Mouse (Mus musculus): ENCODE results near the gene Kl. TPM values are rescaled to one million over a fixed set of nuclear protein-coding genes. Genes with fewer than 3 reads are reported as not detected.

Kl gene
- total RNA-seq, 2 experiments from 2014 or later, result 1.6 to 1.8 TPM

- intact Hi-C loops (cut with DNase I), result no loop called here
- no peak for DNase-seq (ENCODE audit: extremely low spot score in 1 of 2, low spot score in 2 of 2)
Measured at GRCm38 (mm10) chr5:150954791-150955190, 2.4 kb downstream of the Kl start.

- DNase-seq (ENCODE audit: extremely low spot score in 1 of 2, low spot score in 2 of 2), result no peak
- intact Hi-C loops (cut with DNase I), result no loop called here
Measured at GRCm38 (mm10) chr5:150959861-150960260, 7.5 kb downstream of the Kl start.

GRCm38 (mm10) chr5:150961615-150962014 is 9.2 kb downstream of the Kl start:
- DNase-seq (ENCODE audit: extremely low spot score in 1 of 2, low spot score in 2 of 2), result no peak
- intact Hi-C loops (cut with DNase I), result no loop called here

GRCm38 (mm10) chr5:150962756-150963155 is 10.3 kb downstream of the Kl start:
- intact Hi-C loops (cut with DNase I), result no loop called here
- DNase-seq (ENCODE audit: extremely low spot score in 1 of 2, low spot score in 2 of 2), result no peak

- DNase-seq (ENCODE audit: extremely low spot score in 1 of 2, low spot score in 2 of 2), result no peak
- intact Hi-C loops (cut with DNase I), result no loop called here
Measured at GRCm38 (mm10) chr5:150967925-150968324, 15.5 kb downstream of the Kl start.

GRCm38 (mm10) chr5:150970551-150970950 is 18.1 kb downstream of the Kl start:
- no peak for DNase-seq (ENCODE audit: extremely low spot score in 1 of 2, low spot score in 2 of 2)
- intact Hi-C loops (cut with DNase I), result no loop called here

GRCm38 (mm10) chr5:150971126-150971525 is 18.7 kb downstream of the Kl start:
- intact Hi-C loops (cut with DNase I), result no loop called here

GRCm38 (mm10) chr5:150974226-150974625 is 21.8 kb downstream of the Kl start:
- no peak for DNase-seq (ENCODE audit: extremely low spot score in 1 of 2, low spot score in 2 of 2)
- intact Hi-C loops (cut with DNase I), result no loop called here

More at GRCm38 (mm10) chr5:150971126-150971525, 18.7 kb downstream of the Kl start:
- DNase-seq (ENCODE audit: extremely low spot score in 1 of 2, low spot score in 2 of 2), result no peak

- DNase-seq (ENCODE audit: extremely low spot score in 1 of 2, low spot score in 2 of 2), result no peak
- intact Hi-C loops (cut with DNase I), result no loop called here
Measured at GRCm38 (mm10) chr5:150977383-150977958, 25.1 kb downstream of the Kl start.

GRCm38 (mm10) chr5:150979341-150980136 is 27.1 kb downstream of the Kl start:
- intact Hi-C loops (cut with DNase I), result no loop called here

GRCm38 (mm10) chr5:150982082-150982481 is 29.7 kb downstream of the Kl start:
- no peak for DNase-seq (ENCODE audit: extremely low spot score in 1 of 2, low spot score in 2 of 2)
- intact Hi-C loops (cut with DNase I), result no loop called here

More at GRCm38 (mm10) chr5:150979341-150980136, 27.1 kb downstream of the Kl start:
- DNase-seq (ENCODE audit: extremely low spot score in 1 of 2, low spot score in 2 of 2), result no peak

GRCm38 (mm10) chr5:150994096-150994495 is 41.7 kb downstream of the Kl start:
- intact Hi-C loops (cut with DNase I), result no loop called here
- no peak for DNase-seq (ENCODE audit: extremely low spot score in 1 of 2, low spot score in 2 of 2)

GRCm38 (mm10) chr5:150996586-150996985 is 44.2 kb downstream of the Kl start:
- intact Hi-C loops (cut with DNase I), result no loop called here

GRCm38 (mm10) chr5:151001111-151001510 is 48.7 kb downstream of the Kl start:
- no peak for DNase-seq (ENCODE audit: extremely low spot score in 1 of 2, low spot score in 2 of 2)
- intact Hi-C loops (cut with DNase I), result no loop called here

More at GRCm38 (mm10) chr5:150996586-150996985, 44.2 kb downstream of the Kl start:
- DNase-seq (ENCODE audit: extremely low spot score in 1 of 2, low spot score in 2 of 2), result no peak

- no peak for DNase-seq (ENCODE audit: extremely low spot score in 1 of 2, low spot score in 2 of 2)
- intact Hi-C loops (cut with DNase I), result no loop called here
Measured at GRCm38 (mm10) chr5:151002051-151002450, 49.6 kb downstream of the Kl start.

- intact Hi-C loops (cut with DNase I), result no loop called here
- DNase-seq (ENCODE audit: extremely low spot score in 1 of 2, low spot score in 2 of 2), result no peak
Measured at GRCm38 (mm10) chr5:151004216-151004755, 51.9 kb downstream of the Kl start.

- DNase-seq (ENCODE audit: extremely low spot score in 1 of 2, low spot score in 2 of 2), result no peak
- intact Hi-C loops (cut with DNase I), result no loop called here
Measured at GRCm38 (mm10) chr5:151018450-151018849, 66.0 kb downstream of the Kl start.

- no peak for DNase-seq (ENCODE audit: extremely low spot score in 1 of 2, low spot score in 2 of 2)
- intact Hi-C loops (cut with DNase I), result no loop called here
Measured at GRCm38 (mm10) chr5:151018959-151019358, 66.6 kb downstream of the Kl start.

- intact Hi-C loops (cut with DNase I), result loop anchor here (5.0 kb wide), 1 partner anchor 347 kb away; no protein-coding TSS in a partner anchor
Measured at GRCm38 (mm10) chr5:151020031-151020820, 67.8 kb downstream of the Kl start.

More at GRCm38 (mm10) chr5:151020031-151020820, 67.8 kb downstream of the Kl start:
- no peak for DNase-seq (ENCODE audit: extremely low spot score in 1 of 2, low spot score in 2 of 2)

Measured in left cerebral cortex, postnatal 10 days (tissue).